Mouse (Mus musculus) midbrain, embryonic 16.5 days (tissue): ENCODE results near the gene Trip10. TPM values are rescaled to one million over a fixed set of nuclear protein-coding genes. Genes with fewer than 3 reads are reported as not detected.

Source experiments
- ATAC-seq: fragments of 200-750 bp; cut with Nextera tagmentation; 2 replicates; pipeline ENCODE4 v1.8.0; 2017; ENCODE audit warnings: moderate TSS enrichment
- H3K27ac ChIP-seq: fragments of 300-500 bp; sonication (generic); 2 replicates; pipeline ENCODE4 v1.5.1; 2014; ENCODE audit warnings: mild to moderate bottlenecking, low read length, mixed read lengths
- H3K27me3 ChIP-seq: fragments of 300-500 bp; sonication (generic); 2 replicates; pipeline ENCODE4 v1.6.1; 2014; ENCODE audit warnings: low read depth, low read length, mixed read lengths; ENCODE audit not compliant: control insufficient read depth, insufficient read depth
- H3K36me3 ChIP-seq: fragments of 300-500 bp; sonication (generic); 2 replicates; pipeline ENCODE4 v1.6.1; 2014; ENCODE audit warnings: mild to moderate bottlenecking, low read length, moderate library complexity, mixed read lengths; ENCODE audit not compliant: control insufficient read depth, insufficient read depth
- H3K4me1 ChIP-seq: fragments of 300-500 bp; sonication (generic); 2 replicates; pipeline ENCODE4 v1.6.1; 2014; ENCODE audit warnings: mild to moderate bottlenecking, low read length, mixed read lengths; ENCODE audit not compliant: control insufficient read depth, insufficient read depth
- H3K4me2 ChIP-seq: fragments of 300-500 bp; sonication (generic); 2 replicates; pipeline ENCODE4 v1.6.1; 2014; ENCODE audit warnings: mild to moderate bottlenecking, low read length, mixed read lengths
- H3K4me3 ChIP-seq: fragments of 300-500 bp; sonication (generic); 2 replicates; pipeline ENCODE4 v1.5.1; 2014; ENCODE audit warnings: low read depth, mild to moderate bottlenecking, low read length, moderate library complexity, mixed read lengths
- H3K9ac ChIP-seq: fragments of 300-500 bp; sonication (generic); 2 replicates; pipeline ENCODE4 v1.6.1; 2014; ENCODE audit warnings: low read depth, low read length, mixed read lengths
- H3K9me3 ChIP-seq: fragments of 300-500 bp; sonication (generic); replicated peaks from 2 replicates; pipeline ENCODE4 v1.6.1; 2014; ENCODE audit warnings: mild to moderate bottlenecking, low read length, mixed read lengths; ENCODE audit not compliant: control insufficient read depth, poor library complexity, severe bottlenecking
- WGBS: fragments of 180-500 bp; shearing (Covaris S2); extraction: QIAGEN DNeasy Blood & Tissue Kit; methylation state at CpG from one replicate; pipeline ENCODE4 v1.1.7; 2014; 5-methylcytosine and 5-hydroxymethylcytosine counted together
- polyA plus RNA-seq: library from polyadenylated mRNA; unstranded; fragments of >200 nt; fragmentation: Nextera tagmentation; extraction: Ambion mirVana; gene quantifications from 2 replicates; pipeline ENCODE4 v1.2.1, GENCODE M21; 2015

The Trip10 gene
- polyA plus RNA-seq, 1 experiment from 2014 or later: 9.2 TPM

DNA sequence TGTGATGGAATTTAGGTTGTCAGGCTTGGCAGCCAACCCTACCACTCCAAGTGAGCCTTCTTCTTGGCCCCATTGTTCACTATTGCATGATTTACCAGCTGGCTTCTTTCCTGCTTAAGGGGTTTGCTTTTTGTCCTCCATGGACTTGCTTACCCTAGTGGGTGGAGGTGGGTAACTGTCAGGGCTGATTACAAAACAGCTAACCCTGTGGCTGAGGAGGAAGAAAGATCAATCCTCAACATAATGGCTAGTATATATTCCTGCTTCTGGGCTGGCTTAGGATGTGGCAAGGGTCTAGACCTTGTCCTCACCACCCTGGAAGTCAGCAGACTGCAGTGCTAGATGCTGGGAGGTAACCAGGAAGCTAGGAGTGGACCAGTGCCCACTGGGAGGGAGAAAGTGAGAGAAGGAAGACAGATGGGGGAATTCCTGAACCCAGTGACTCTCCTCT lies 17.9 kb upstream of the Trip10 start:
- Histone ChIP-seq H3K4me3 (no peak overlapping the region), H3K9me3 (no peaks in the 10 kb centered on the region), H3K27me3 (no peaks in the 10 kb centered on the region), H3K27ac (no peak overlapping the region), H3K4me1 (no peaks in the 10 kb centered on the region), H3K36me3 (peaks cover 2% of the 10 kb centered on the region; the same call in 1 of the 2 replicates), H3K4me2 (no peak overlapping the region), H3K9ac (no peak overlapping the region)
- no peak for ATAC-seq

DNA sequence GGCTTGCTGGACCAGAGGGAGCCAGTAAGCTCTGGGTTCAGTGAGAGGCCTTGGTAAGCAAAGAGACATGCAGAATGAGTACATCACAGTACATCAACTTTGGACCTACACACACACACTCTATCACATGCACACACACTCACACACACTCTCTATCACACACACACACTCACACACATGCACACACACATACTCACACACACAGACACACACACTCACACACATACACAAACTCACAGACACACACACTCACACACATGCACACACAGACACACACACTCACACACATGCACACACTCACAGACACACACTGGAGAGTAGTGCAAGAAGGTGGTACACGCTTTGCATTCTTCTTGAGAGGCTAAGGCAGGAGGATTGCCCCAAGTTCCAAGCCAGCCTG lies 17.1 kb upstream of the Trip10 start:
- 91% methylated on average over 1 of the region's 1 CpGs for WGBS
- no peaks in the 10 kb centered on the region for H3K4me1 ChIP-seq
- no peak overlapping the region for H3K9ac ChIP-seq
- no peaks in the 10 kb centered on the region for H3K9me3 ChIP-seq
- peaks cover 5% of the 10 kb centered on the region; the same call in 1 of the 2 replicates for H3K36me3 ChIP-seq
- no peak overlapping the region for H3K4me3 ChIP-seq
- no peak overlapping the region for H3K4me2 ChIP-seq
- no peaks in the 10 kb centered on the region for H3K27me3 ChIP-seq
- no peak for ATAC-seq
- no peak overlapping the region for H3K27ac ChIP-seq

DNA sequence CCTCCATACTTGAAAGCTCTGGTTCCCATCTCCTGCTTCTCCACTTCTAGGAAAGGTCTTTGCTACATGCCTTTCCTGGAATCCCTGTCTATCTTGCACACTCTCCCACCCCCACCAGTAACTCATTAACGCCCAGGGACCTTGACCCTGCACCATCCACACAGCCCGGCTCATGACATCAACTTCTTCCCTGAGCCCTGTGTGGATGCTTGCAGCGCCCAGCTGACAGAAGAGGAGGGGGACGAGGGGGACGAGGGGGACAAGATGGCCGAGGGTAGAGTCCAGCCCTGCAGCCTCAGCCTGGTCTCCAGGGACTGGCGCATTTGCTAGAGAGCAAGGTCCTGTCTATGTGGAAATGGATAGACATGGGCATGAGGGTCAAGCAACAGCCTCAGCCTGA lies 16.2 kb upstream of the Trip10 start:
- H3K36me3 ChIP-seq: peaks cover 9% of the 10 kb centered on the region; the same call in 1 of the 2 replicates
- no peak overlapping the region; the same call in 1 of the 2 replicates for H3K9ac ChIP-seq
- ATAC-seq: no peak
- no peak overlapping the region for H3K4me2 ChIP-seq
- H3K4me1 ChIP-seq: no peaks in the 10 kb centered on the region
- H3K9me3 ChIP-seq: no peaks in the 10 kb centered on the region
- H3K4me3 ChIP-seq: no peak overlapping the region
- WGBS: 56% methylated on average over 7 of the region's 7 CpGs
- H3K27me3 ChIP-seq: no peaks in the 10 kb centered on the region
- H3K27ac ChIP-seq: no peak overlapping the region

DNA sequence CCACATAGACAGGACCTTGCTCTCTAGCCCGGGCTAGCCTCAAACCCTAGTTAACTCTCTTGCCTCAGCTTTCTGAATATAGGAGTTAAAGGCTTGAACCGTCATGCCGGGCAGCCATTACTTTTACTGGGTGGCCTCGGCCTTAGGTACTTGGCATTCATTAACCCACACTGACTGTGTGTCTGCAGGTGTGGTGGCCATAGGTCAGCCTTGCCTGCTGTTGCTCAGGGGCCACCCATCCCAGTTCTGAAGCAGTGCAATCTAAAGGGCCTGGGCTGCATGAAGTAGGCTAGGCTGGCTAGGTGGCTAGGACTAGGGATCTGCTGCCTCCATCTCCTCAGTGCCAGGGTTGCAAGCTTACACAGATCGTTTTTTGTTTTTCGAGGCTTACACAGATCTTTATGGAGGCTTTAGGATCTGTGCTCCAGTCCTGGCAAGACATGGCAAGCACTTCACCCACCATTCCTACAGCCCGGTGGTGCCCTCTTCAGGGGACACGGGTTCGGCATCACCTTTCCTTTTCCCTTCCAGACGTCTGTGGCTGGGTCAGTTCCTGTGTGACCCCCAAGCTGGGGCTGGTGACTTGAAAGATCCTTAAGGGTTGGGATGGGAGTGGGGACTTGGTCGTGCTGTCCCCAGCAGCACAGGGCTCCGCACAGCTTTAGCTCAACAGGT lies 14.9 kb upstream of the Trip10 start:
- Histone ChIP-seq H3K27ac (no peak overlapping the region), H3K9me3 (no peaks in the 10 kb centered on the region), H3K4me3 (no peak overlapping the region), H3K36me3 (peaks cover 9% of the 10 kb centered on the region; the same call in 1 of the 2 replicates), H3K4me1 (no peaks in the 10 kb centered on the region), H3K27me3 (no peaks in the 10 kb centered on the region), H3K4me2 (no peak overlapping the region), H3K9ac (no peak overlapping the region)
- ATAC-seq: no peak
- WGBS: 84% methylated on average over 12 of the region's 12 CpGs

DNA sequence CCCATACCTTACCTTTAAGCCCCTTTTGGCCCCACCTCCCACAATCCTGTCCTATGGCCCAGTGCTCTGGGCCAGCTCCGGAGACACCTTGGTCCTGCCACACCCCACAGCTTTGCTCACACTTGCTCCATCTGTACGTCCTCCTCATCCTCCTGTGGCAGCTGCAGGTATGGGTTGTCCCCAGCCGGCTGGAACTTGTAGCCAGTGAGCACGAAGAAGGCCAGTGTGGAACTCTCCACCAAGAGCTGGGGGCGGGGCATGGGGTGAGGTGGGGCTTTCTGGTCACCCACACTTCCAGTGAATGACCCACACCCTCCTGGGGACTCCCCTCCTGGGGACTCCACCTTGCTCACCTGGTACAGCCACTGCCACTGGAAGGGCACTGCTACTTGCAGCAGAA lies 13.5 kb upstream of the Trip10 start:
- no peak overlapping the region for H3K4me2 ChIP-seq
- no peak overlapping the region for H3K9ac ChIP-seq
- H3K27ac ChIP-seq: no peak overlapping the region
- no peaks in the 10 kb centered on the region for H3K4me1 ChIP-seq
- no peaks in the 10 kb centered on the region for H3K9me3 ChIP-seq
- 88% methylated on average over 5 of the region's 5 CpGs for WGBS
- H3K36me3 ChIP-seq: peaks cover 9% of the 10 kb centered on the region; the same call in 1 of the 2 replicates
- H3K27me3 ChIP-seq: no peaks in the 10 kb centered on the region
- ATAC-seq: 0 out of 2 replicates have a peak, but pooled peaks have one; percentile 11
- H3K4me3 ChIP-seq: no peak overlapping the region

DNA sequence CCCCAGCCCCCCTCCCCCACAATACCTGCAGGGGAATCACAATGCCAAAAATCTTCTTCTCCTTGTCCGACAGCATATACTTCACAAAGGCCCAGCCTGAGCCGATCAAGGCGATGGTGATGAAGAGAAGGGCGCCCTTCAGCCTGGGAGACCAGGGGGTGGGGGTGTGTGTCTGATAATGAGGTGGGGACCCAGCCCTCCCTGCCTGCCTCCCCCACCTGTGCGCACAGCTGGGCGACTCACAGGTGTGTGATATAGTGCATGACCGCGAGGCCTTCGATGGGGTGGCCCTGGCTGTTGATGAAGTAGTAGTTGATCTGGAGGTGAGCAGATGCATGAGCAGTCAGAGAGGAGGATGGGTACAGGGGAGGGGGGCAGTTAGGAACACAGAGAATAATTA lies 12.1 kb upstream of the Trip10 start:
- Histone ChIP-seq H3K27me3 (no peaks in the 10 kb centered on the region), H3K9me3 (no peaks in the 10 kb centered on the region; the same call in 1 of the 2 replicates), H3K4me2 (no peak overlapping the region), H3K36me3 (peaks cover 14% of the 10 kb centered on the region), H3K4me1 (no peaks in the 10 kb centered on the region), H3K27ac (no peak overlapping the region), H3K9ac (no peak overlapping the region), H3K4me3 (no peak overlapping the region)
- ATAC-seq: no peak
- 95% methylated on average over 9 of the region's 9 CpGs for WGBS

DNA sequence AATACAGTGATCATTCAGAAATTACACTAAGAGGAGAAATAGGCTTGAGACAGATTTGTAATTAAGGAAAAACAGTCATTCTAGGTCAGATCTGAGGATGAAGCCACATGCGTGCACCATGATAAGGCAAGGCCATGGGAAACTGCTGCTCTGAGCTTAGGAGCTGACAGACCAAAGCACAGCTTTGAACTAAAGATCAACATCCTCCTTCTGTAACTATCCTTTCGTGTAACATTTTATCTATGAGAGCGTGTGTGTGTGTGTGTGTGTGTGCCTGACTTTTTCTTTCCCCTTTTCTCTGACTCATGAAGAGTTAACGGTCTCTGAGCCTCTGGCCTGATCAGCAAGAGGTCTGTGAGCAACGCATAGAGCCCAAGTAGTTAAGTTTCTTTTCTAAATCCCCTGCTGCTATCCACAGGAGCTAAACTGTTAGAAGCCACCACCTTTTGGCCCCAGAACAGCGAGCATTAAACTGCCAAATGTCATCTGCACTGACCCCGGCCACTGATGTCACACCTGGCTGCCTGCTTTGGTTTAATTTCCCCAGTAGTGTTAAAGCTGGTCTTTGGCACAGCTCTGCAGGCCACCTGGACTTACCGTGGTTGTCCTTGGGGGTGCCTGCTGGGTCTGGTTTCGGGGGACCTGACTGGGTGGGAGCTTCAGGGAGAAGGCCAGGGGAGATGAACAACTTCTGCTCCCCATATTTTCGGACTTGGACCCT lies 5.4 kb upstream of the Trip10 start:
- Histone ChIP-seq H3K27me3 (no peaks in the 10 kb centered on the region), H3K9ac (no peak overlapping the region), H3K27ac (no peak overlapping the region), H3K4me2 (no peak overlapping the region), H3K4me1 (peaks cover 12% of the 10 kb centered on the region), H3K36me3 (peaks cover 5% of the 10 kb centered on the region; the same call in 1 of the 2 replicates), H3K9me3 (no peaks in the 10 kb centered on the region; the same call in 1 of the 2 replicates), H3K4me3 (no peak overlapping the region)
- ATAC-seq: no peak
- WGBS: 76% methylated on average over 10 of the region's 10 CpGs

DNA sequence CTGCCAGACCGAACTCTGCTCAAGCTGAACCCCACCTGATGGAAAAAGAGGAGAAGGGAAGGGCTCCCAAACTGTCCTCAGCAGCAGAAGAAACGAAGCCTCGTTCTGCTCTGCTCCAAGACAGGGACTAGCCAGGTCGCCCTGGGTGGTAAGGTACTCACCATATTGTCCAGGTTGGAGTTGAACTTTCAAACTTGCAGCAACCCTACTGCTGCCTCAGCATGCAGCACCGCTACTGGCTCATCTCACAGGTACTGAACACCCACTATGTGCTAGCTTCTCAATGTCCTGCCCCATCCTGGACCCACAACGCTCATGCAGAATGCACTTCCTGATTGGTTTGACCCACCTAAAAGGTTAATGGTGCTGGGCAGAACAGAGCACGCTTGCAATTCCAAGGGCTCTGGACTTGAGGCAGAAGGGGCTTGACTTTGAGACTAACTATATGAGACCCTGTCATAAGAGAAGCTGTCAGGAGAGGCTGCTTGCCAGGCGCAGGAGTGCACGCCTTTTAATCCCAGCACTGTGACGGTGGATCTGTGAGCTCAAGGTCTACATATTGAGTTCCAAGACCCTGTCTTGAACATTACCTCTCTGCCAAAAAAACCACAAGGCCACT lies 3.8 kb upstream of the Trip10 start:
- 92% methylated on average over 10 of the region's 10 CpGs for WGBS
- ATAC-seq: no peak
- H3K4me3 ChIP-seq: no peak overlapping the region
- H3K27me3 ChIP-seq: no peaks in the 10 kb centered on the region; the same call in 1 of the 2 replicates
- H3K4me1 ChIP-seq: peaks cover 23% of the 10 kb centered on the region
- H3K9me3 ChIP-seq: no peaks in the 10 kb centered on the region; the same call in 1 of the 2 replicates
- H3K27ac ChIP-seq: no peak overlapping the region
- H3K9ac ChIP-seq: no peak overlapping the region
- no peak overlapping the region for H3K4me2 ChIP-seq
- peaks cover 5% of the 10 kb centered on the region; the same call in 1 of the 2 replicates for H3K36me3 ChIP-seq
